Mouse (Mus musculus) telencephalon, adult 2 months (tissue): ENCODE data around the gene Tes.
"Not testable (repeated sequence)": the region's sequence is repeated elsewhere in the genome, so short reads cannot be mapped to it uniquely, and the experiment has no call there.

ENCODE experiments used
- DNase-seq: peaks from one replicate; pipeline ENCODE4 v3.0.0-alpha.2; 2011; ENCODE audit warnings: low read depth, low spot score

The Tes gene

DNA sequence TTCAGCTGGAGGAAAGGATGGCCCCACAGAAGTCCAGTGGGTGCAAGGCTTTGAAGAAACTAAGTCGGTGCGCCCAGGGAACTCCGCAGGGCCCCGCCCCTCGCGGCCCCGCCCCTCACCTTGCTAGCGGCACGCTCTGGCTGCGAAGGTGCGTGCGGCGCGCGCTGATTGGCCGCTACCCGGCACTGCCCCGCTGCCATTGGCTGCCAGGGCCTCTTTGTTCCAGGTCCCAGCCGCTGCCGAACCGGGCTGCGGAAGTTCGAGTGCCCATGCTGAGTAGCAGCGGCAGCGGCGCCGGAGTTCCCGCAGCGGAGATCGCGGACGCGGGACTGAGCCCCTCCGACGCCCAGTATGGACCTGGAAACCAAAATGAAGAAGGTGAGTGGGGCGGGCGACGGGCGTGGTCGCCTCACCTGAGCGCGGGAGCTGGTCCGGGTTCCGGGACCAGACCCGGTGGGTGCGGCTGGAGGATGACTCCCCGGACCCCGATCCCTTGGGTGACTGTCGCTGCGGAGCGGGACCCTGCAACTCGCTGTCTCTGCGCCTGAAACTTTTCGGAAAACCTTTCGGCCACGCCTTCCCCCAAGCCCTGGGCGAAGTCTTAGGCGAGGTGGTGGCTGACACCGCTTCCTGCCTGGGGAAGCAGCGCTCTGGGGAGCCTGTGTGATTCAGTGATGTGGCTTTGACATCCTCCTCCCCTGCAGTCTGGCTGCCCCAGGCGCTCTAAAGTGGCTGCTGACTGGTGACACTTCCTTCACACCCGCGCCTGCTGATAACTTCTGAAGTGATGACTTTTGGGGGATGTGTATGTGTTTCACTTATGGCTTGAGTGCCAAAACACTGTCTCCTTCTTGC lies at the start of gene Tes:
Tes (plus strand) TSS at position 214 of the 855 bp plus-strand sequence.
- peak; percentile 15 for DNase-seq

DNA sequence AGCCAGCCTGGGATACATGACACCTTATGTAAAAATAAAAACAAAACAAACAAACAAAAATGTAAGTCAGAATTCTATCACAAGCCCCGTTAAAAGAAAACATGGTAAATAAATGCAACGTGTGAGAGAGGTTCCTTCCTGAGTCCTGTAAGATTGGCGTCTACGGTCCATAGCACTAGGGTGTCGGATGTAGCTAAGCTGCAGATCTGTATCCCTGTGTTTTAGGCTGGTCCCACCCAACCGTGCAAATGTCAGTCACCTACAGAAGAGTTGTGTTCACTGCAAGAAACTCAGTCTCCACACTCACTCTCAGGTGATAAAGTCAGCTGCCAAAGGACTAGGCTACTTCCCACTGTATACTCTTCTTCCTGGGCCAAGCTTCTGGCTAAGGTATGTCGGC lies 39.1 kb upstream of the Tes start:
- no peak for DNase-seq

DNA sequence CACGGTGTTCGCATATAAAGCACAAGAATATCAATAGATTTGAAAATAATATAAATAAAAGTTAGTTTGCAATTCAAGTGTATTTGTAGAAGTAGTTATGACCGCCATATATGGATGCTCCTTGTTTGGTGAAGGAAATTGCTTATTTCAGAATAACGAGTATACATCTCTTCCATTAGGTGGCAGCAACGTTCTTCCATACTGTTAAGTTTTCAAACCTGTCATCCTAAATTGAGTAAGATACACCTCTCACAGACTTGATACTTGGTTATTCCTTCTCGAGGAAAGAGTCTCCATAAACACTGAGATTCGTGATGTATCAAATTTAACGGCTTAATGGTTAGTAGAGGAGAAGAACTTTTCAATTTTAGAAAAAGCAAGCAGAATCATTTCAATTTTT lies 37.4 kb upstream of the Tes start:
- DNase-seq, result peak; percentile 39

DNA sequence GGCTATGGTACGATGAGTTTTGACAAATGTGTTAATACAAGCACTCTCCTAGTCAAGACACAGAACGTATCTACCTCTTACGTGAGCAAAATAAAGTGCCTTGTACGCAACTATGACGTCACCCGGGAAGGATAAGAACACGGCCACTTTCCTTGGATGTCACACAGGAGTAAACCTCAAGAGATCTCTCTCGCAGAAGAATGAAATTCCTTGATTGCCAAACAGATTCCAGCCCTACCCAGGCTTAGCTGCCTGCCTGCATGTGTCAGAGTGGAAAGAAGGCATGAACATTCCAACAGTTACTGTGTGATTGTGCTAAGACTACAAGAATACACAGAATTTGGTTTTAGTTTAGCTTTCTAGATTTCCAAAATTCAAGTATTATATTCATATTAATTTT lies 36.1 kb upstream of the Tes start:
- DNase-seq, result no peak

DNA sequence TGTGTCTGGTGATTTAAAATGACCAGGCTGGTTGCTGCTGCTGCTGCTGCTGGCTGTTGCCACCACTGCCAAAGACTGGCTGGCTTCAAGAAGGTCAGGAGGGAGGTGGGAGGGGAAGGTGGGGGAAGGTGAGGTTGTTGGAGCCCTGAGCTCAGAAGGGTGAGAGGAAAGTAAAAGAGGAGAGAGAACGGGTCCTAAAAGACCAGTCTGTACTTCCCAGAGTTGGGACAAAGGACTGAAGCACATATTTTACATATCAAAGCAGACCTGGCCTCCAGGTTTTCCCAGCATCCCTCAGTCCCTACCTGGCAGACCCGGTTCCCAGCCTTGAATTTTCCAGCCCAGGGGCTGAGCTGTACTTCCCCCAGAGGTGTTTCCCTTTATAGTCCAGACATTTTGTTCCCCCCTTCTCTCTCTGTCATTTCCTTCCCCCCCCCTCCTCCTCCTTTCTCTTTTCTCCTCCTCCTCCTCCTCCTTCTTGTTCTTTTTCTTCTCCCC lies 32.7 kb upstream of the Tes start:
- DNase-seq, result no peak

DNA sequence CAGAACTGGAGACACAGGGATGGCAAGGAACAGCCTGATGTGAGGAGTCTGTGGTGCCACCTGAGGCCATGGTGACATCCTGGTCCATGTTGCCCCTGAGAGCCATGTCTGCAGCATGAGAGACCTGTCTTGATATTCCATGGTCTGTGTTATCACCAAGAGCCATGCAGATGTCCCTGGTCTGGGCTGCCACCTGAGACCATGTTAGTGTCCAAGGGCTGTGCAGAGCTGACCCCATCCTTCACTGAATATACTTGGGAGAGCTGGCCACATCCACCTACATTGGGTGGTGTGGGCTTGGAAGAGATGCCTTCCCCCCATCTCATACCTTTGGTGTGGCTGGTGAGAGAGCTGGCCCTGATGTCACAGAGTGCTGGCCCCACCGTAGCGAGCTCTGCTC lies 30.9 kb upstream of the Tes start:
- no peak for DNase-seq

DNA sequence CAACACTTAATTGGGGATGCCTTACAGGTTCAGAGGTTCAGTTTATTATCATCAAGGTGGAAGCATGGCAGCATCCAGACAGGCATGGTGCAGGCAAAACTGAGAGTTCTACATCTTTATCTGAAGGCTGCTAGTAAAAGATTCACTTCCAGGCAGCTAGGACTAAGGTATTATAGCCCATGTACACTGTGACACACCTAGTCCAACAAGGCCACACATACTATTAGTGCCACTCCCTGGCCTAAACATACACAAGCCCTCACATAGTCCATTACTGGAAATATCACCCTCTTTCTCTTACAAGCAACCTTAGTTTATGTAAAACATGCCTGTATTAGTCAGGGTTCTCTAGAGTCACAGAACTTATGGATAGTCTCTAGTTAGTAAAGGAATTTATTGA lies 29.7 kb upstream of the Tes start:
- no peak for DNase-seq

DNA sequence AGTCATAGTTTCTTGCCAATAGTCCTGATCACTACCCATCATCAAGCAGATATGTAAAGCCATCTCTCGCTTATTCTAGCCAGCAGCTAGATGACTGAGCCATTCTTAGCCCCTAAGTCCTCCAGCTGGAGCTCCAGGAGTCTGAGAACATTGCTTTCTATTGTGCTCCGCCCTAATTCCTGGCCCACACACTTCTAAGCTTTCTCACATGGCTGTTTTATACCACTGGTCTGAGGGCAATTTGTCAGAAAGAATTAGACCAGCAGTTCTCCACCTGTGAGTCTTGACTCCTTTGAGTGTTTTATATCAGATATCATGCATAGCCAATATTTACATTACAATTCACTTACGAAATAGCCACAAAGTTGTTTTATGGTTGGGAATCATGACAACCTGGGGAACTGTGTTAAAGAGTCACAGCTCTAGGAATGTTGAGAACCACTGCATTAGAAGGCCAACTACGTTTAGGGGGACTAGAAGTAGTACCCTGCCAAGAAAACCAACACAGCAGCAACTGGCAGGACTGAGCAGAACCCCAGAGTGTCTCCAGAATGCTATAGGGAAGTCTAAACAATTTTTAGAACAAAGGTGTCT lies 13.4 kb upstream of the Tes start:
- DNase-seq, result no peak

DNA sequence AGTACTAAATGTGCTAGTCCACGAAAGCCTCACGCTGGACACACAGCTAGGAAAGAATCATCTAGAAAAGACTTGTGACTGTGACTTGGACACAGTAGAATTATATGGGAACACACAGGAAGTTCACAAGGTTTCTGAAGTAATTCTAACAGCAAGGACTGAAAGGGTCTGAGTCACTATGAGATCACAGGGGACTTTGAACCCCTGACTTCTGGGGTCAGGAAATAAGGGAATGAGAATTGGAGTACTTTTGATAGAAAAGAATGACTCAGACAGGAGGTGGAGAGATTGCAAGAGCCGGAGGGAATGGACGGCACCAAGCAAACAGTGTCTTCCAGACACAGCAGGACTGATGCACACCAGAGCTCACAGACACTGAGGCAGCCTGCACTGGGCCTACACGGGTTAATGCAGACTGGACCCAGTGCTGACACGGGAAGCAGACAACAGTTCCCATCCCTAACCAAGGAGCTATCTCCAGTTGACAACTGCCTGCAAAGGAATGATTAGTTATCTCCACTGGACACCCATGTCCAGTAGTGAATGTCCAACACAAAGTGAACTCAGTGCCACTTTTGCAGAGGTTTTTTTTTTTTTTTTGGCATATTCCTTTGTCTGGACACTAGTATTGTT lies 11.8 kb upstream of the Tes start:
- DNase-seq, result no peak

DNA sequence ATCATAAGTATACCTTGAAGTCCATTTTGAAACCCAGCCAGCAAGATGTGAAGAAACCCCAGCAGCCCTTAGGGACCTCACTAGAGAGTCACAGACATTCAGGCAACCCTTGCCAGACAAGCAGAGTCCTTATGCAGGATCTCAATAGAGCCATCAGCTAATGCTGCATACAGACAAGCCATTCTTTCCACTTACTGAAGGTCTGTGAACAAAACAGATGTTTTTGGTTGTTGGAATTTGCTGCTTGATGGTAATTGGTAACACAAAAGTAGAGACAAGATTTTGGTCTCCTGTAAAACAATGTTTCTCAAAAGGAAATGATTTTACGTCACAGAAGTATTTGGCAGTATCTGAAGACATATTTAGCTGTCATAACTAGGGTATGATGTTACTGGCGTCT lies 10.2 kb upstream of the Tes start:
- no peak for DNase-seq

DNA sequence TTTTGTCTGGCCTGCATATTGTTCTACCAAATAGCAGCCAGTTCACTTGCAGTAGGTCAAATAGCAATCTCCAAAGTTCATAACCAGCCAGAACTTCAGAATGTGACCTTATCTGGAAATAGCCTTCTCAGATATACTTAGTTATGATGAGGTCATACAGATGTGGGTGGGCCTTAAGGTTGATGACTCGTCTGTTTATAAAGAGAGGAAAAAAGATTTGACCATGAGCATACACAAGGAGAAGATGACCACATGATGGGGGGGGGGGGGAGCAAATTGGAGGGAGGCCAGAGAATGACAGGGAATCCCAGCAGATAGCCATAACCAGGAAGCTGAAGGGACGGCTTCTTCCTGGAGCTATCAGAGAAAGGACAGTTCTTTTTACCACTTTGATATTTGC lies 9.3 kb upstream of the Tes start:
- no peak for DNase-seq

DNA sequence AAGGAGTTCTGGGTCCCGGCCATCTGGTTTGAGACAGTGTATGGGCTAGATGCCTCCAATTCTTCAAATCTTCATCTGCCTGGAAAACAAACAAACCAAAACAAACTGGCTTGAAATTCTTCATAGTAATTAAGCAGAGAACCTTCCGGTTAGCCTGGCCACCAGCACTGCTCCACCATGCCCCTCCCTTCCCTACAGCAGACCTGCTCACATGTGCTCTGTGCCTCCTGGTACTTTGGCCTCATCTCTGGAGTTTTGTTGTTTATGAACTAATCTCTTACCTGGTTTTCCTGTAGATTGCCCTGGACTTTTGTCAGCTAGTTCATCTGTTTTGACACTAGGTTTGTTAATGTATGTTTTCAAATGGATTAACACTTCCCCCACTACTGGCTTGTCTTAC lies 5.4 kb upstream of the Tes start:
- DNase-seq, result no peak

DNA sequence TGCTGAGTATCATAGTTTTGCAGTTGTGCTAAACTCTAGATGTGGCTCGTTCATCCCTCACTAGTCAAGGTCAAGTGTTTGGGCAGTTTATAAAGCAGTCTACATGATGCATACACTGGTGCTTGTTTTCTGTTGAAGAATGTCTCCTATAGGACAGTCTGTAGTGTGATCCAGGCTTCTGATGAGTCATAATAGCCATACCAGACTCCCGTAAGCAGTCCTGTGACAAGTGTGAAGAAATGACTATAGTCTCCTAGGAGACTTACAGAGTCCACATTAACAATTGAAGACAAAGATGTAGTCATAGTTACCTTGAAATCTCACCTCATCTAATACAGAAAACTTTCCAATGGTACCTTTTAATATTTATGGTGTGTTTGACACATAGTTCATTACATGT lies 4.8 kb upstream of the Tes start:
- DNase-seq, result no peak

DNA sequence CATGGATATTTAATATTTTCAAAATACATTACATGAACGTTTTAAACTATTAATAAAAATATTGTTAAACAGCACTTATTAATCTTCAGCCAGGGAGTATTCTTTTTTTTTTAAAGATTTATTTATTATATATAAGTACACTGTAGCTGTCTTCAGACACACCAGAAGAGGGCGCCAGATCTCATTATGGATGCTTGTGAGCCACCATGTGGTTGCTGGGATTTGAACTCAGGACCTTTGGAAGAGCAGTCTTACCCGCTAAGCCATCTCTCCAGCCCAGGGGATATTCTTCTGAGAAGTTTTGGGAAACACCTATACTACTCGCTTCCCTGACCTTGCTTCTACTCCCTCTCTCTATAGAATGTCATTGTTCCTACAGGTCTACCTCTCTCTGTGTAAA lies 3.1 kb upstream of the Tes start:
- not testable (repeated sequence) for DNase-seq

DNA sequence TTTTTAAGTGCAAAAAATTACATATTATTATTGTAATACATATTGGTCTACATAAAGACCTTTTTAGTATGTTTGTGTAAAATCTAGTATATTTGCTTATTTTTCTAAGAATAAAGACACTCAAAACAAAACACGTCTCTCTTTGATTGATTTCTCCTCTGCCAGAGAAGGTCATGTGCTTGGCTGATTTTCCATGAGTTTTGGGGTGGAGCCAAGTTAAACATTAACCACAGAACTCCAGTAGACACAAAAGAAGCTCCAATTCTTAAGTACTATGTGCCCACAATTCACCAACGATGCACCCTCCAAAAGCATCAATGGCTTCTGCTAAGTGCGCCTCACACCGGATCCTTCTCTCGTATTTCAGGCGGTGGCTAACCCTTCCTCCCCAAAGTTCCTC lies 2.6 kb upstream of the Tes start:
- DNase-seq, result no peak

DNA sequence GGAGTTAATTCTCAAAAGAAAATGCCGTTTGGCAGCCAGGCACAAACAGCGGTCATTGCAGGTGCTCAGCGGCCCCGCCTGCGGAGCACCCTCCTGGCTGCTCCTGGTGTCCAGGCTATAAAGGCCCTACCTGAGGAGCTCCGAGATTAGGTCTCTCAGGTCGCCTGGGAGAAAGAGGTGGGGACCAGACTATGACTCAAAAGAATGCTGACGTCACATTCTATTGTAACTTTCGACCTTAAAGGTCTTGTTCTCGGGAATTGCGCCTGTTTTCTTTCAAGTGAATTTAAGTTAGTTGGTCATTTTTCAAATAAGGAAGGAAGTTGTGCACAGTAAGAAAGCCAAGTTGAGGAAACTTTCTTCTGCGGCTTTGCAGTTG lies 831 bp downstream of the Tes start:
- no peak for DNase-seq

DNA sequence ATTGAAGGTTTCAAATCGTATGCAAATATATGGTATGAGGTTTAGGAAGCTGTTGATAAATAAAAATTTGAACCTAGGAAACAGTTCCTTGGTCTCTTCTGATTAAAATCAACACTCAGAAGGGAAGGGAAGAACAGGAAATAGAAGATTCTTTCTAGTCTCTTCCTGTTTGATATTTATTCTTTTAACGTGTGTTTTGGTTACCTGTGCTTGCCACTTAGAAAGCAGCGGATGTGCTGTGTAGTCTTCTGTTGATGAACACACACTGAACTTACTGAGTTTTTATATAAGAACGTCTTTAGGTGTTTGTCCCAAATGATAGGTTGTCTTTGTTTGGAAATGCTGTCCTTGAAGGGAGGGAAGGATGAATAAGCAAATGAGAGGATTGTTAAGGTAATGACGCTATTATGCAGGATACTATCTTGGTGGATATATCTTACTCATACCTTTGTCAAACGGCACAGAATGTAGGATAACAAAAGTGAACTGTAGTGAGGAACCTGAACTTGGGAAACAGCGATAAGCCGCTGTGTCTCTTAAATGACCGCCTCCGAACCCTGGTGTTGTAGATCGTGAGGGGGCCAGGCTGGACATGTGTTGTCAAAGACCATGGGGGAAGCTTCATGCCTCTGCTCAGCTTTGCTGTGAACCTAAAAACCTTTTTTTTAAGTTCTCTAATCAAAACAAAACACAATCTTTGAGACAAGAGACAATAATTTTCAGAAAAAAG lies 1.4 kb downstream of the Tes start:
- no peak for DNase-seq

DNA sequence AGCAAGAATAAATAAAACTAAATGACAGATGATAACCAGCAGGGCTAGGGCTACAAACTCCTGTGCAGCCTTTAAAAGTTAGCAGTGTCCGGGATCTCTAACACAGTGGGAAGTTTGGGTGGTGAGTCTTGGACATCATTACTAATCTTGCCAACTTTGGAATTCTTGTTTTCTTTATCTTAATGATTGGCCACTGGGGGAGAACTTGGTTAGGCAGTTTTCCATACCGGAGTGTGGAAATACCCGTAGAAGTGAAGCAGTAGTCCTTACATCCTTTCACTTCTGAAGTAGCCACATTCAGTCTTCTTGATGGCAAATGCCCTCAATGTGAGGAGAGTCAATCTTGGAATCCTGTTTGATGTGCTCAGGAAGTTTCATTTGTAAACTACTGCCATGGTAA lies 7.0 kb downstream of the Tes start:
- DNase-seq, result no peak

DNA sequence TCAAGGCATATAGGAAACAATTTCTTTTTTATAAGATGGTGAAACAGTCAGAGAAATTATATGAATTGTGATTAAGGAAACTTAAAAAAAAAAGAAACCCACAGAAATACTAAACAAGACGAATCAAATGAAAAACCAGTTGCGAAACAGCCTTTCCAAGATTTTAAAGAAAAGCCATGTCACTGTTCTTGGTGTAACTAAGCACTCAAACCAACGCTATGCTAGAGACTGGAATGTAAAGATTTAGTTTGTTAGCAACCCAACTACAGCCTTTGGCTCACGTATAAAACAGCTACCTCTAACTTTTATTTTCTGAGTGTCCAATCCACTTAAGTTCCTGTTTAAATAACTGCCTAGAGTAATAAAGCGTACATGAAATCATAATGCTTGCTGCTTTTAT lies 7.4 kb downstream of the Tes start:
- no peak for DNase-seq

DNA sequence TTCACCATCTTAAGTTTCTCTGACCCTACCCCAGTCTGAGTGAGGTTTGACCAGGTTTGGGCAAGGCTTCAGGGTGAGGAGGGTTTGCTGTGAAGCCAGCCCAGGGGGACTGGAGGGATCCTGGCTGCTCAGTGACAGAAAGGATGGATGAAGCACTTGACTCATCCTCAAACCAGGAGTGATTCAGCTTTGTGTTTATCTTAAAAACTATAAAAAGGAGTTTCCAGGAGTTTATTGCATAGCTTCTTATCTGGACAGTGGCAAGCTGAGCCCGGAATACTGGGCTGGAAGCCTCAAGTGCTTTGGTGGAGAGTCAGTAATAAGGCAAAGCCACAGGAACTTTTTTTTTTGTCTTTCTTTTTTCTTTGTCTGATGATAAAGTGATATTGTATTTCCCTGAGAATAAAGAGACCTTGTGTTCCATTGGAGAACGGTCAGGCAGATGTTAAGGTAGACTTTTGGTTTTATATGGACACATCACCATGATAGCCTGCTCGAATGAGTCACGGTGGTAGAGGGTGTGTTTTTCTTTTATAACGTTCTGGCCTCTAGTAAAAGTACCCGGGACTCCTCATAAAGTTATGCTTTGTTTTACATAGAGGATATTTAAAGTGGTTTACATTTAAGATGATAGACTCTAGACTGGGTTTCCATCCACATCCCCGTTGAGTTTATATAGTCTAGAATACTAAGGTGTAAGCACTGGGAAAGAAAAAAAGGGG lies 8.0 kb downstream of the Tes start:
- no peak for DNase-seq

DNA sequence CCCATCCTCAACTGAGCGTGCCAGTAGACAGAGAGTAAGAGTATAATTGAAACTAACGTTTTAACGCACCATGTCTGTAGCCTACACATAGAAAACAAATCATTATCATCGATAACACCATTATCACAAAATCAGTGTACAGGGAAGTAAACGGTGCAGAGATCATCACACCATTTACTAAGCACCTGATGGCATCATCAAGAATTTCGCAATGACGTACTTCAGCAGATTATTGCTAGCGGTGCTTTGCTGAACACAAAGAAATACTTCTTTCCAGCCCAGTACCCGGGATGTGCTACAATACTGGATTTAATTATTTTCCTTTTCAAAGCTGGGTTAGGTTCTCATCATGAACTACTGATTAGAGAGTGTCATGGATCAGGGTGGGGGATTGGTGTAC lies 12.3 kb downstream of the Tes start:
- no peak for DNase-seq

DNA sequence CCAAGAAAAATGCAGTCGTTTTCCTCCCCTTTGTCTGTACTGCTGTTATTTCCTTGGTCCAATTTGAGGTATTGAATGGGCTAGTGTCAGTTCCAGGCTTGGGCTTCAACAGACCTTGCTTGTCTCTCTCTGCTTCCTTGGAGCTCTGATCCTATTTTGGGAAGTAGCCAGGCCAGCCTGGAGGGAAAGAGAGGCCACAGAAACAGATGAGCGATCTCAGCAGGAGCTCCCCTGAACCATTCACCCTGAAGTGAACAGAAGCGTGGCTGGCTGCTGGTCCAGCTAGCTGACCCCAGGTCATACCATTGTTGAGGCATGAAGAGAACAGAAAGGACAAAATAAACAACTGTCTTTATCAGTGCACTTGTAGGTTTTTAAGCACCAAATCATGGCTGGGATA lies 12.8 kb downstream of the Tes start:
- no peak for DNase-seq
